Mouse (Mus musculus) spleen, postnatal 36 days (tissue): ENCODE results near the gene St3gal3.
A peak's percentile ranks its signal among the peaks of the same experiment; 100 is the strongest.

Source experiments
- DNase-seq, 2 experiments: peaks; one replicate each; pipeline ENCODE4 v3.0.0; 2022; ENCODE audit warnings: low spot score in 2 of 2, mixed read lengths in 1 of 2

Gene St3gal3

GRCm38 (mm10) chr4:117896031-117896430 is 238.7 kb downstream of the St3gal3 start:
- no peak for DNase-seq

GRCm38 (mm10) chr4:117895339-117895738 is 239.4 kb downstream of the St3gal3 start:
- no peak for DNase-seq

DNA sequence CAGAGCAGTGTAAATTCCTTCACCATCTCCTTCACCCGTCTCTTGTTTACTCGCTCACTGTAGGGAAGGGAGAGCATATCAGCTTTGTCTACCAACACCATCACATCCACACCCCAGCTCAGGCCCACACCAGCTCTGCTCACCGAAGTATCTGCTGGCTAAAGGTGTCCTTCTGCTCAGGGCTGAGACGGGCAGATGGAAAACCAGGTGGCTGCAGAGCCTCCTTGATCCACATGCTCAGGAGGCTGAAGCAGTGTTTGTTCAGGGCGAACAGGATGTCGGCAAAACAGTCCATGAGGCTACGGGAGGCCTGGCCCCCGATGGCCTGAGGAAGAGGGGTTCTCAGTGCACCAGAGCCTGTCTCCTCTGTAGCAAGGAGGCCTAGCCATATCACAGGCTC is 240.1 kb downstream of the St3gal3 start:
- no peak for DNase-seq

- peak; percentile 41 to 54 for DNase-seq
Measured at GRCm38 (mm10) chr4:117893376-117893775, 241.3 kb downstream of the St3gal3 start.

DNA sequence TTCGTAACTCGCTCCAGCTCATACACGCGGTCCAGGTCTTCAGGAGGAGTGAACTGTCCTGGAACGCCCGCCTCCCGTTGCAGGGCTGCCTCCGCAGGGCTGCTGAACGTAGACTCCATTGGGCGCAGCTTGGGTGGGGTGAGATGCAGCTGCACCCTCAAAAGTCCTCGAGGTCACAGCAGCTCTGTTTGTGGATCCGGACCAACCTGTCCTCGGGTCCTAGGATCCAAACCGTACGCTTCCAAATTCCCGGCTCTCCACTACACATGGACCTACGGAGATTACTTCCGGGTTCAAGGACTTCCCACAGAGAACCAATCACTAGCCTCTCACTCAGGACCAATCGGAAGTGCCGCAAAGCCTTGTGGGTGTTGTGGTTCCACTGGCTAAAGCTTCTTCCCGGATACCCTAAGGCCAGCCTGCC is 243.0 kb downstream of the St3gal3 start, which contains the start of gene Dph2:
Gene Dph2, minus strand, starts transcription at position 295 of the 424 bp plus-strand sequence.
- DNase-seq, result peak; percentile 84 to 87

DNA sequence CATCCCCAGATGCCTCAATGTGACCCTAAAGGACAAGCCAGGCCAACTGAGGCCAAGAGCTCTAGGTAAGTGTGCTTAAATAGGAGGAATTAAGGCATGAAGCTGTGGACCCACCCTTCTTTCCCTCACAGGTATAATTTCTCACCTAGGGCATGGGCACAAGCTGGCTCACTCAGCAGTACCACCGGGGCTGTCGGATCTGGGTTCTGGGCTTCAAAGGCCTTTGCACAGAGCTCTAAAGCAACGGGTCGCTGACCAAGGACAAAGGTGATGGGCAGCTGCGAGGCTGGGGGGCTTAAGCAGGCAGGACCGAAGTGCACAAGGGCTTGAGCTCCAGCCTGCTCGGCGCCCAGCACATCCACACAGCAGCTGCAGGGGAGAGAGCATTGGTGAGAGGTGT is 244.0 kb downstream of the St3gal3 start:
- no peak for DNase-seq

DNA sequence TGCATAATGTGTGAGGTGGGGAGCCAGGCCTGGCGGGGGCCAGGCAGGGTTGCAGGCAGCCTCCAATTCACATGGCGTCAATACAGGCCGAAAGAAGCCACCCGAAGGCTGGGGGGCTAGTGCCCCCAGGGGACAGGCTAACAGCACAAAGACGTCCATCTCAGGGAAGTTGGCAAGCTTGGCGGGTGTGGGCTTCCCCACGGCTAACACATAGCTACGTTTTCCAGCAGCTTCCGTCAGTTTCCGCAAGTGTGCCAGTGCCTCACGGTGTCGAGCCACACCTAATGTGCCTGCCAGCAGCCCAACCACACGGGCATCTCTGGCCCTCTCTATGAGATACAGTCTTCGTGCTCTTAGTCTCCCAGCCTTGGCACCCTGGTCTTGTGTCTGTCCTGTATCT is 244.7 kb downstream of the St3gal3 start:
- DNase-seq, result no peak

DNA sequence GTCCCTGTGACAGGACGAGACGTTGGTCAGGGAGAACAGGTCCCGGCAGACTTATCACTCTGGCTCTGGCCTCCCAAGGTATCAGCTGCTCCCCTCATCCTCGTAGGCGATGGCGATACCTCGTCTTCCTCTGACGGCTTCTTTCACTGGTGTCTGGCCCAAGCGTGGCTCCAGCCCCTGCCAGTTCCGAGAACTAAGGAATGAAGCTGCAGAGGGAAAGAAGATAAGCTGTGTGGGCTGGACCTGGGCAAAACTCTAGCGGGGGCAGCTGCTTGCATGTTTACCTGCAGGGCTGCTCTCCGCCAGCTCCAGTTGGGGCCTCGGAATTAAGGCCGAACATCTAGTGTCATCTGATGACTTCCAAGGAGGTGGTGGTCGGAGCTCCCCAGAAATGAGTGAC is 245.2 kb downstream of the St3gal3 start:
- no peak for DNase-seq

DNA sequence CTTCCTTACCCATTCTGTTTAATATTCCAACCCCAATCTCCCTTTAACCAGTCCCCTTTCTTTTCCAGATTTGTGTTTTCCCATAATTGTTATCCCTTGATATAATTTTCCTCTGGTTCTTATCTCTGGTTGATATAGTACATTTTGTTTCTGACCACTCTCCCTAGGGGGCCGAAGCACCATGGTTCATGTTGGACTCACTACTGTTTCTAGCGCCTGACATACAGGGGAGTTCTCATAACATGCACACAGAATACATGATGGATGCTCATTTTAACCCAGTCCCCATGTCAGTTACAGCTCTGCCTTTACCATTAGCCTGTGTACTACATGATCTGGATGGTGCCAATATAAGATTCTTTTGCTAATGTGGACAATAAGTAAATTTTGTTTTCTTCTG is 246.8 kb downstream of the St3gal3 start:
- DNase-seq, result no peak

GRCm38 (mm10) chr4:117887133-117887532 is 247.6 kb downstream of the St3gal3 start, which contains the start of gene Atp6v0b:
Atp6v0b (minus strand) TSS chr4:117887333.
- peak; percentile 92 to 93 for DNase-seq

DNA sequence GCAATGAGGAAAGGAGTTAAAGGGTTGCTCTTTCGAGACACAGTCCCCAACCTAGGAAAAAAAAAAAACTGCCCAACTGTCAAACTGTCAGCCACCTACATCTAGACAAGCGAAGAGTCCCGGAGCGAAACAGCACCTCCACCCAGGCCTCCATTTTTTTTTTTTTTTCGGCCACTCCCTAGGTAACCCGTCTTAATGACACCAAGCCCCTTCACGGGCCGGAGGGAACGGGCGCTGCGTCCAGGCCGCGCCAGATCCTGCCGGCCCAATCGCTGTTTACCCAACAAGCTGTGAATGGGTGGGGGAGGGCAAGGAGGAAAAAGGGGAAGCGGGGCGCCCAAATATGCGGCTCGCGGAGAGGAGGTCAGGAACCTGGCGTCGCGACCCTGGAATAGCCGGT is 248.1 kb downstream of the St3gal3 start:
- peak; percentile 20 to 38 for DNase-seq

- DNase-seq, result no peak
Measured at GRCm38 (mm10) chr4:117885994-117886393, 248.7 kb downstream of the St3gal3 start.

DNA sequence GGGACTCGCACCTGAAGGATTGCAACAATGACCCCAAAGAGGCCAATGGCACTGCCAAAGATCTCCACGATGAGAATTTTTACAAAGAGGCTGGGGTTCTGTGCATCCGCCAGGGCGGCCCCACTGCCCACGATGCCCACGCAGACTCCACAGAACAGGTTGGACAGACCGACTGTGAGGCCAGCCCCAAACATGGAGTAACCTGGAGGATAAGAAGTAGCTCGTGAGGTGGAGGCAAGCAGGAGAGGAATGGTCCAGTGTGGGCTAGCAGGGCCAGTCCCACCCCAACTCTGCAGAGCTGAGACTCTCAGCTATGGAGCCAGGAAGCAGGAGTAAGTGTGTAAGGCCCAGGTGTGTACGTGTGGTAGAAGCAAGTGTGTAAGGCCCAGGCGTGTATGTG is 249.6 kb downstream of the St3gal3 start:
- no peak for DNase-seq

DNA sequence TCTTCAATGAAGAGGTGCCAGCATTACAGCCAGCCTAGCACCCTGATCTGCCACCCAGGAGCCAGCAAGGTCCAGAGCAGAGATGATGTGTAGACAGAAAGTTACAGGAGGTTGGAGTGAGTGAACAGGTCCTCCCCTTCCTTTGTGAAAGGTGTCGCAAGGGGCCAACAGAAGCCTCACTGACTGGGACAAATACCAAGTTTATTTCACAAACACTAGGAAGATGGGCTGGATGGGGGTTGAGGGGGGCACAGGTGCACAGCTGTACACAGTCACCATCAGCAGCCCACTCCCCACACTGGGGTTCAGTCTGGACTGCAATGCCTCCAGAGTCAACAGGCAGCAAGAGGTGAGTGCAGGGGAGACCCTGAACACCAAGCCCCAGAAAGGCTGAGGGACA is 250.6 kb downstream of the St3gal3 start:
- DNase-seq, result no peak

- DNase-seq, result no peak
Measured at GRCm38 (mm10) chr4:117882701-117883691, 251.7 kb downstream of the St3gal3 start, which contains the start of gene B4galt2. B4galt2 (minus strand) TSS chr4:117883487.
